Mouse (Mus musculus) midbrain, embryonic 11.5 days (tissue): Measurements from ENCODE around the gene Gli1. TPM values are rescaled to one million over a fixed set of nuclear protein-coding genes. Genes with fewer than 3 reads are reported as not detected.

Source experiments
- ATAC-seq: fragments of 200-750 bp; cut with Nextera tagmentation; 2 replicates; pipeline ENCODE4 v1.8.0; 2017; ENCODE audit warnings: moderate TSS enrichment, moderate library complexity; ENCODE audit not compliant: low FRiP score
- DNase-seq: peaks from one replicate; pipeline ENCODE4 v3.0.0; 2015; ENCODE audit warnings: low spot score; ENCODE audit errors: missing footprints
- H3K27ac ChIP-seq: fragments of 300-500 bp; sonication (generic); 2 replicates; pipeline ENCODE4 v1.5.1; 2014; ENCODE audit warnings: low read depth, low read length
- H3K27me3 ChIP-seq: fragments of 300-500 bp; sonication (generic); 2 replicates; pipeline ENCODE4 v1.6.1; 2014; ENCODE audit warnings: mild to moderate bottlenecking, low read length, moderate library complexity, mixed read lengths; ENCODE audit not compliant: control insufficient read depth, insufficient read depth
- H3K36me3 ChIP-seq: fragments of 300-500 bp; sonication (generic); 2 replicates; pipeline ENCODE4 v1.6.1; 2014; ENCODE audit warnings: mild to moderate bottlenecking, low read length, moderate library complexity, mixed read lengths; ENCODE audit not compliant: control insufficient read depth, insufficient read depth
- H3K4me1 ChIP-seq: fragments of 300-500 bp; sonication (generic); 2 replicates; pipeline ENCODE4 v1.6.1; 2014; ENCODE audit warnings: low read length; ENCODE audit not compliant: control insufficient read depth, insufficient read depth
- H3K4me2 ChIP-seq: fragments of 300-500 bp; sonication (generic); 2 replicates; pipeline ENCODE4 v1.6.1; 2014; ENCODE audit warnings: mild to moderate bottlenecking, moderate library complexity
- H3K4me3 ChIP-seq: fragments of 300-500 bp; sonication (generic); 2 replicates; pipeline ENCODE4 v1.5.1; 2014; ENCODE audit warnings: low read depth, low read length
- H3K9ac ChIP-seq: fragments of 300-500 bp; sonication (generic); 2 replicates; pipeline ENCODE4 v1.6.1; 2014; ENCODE audit warnings: low read length
- H3K9me3 ChIP-seq: fragments of 300-500 bp; sonication (generic); 2 replicates; pipeline ENCODE4 v1.6.1; 2016; ENCODE audit warnings: low read length; ENCODE audit not compliant: control insufficient read depth
- WGBS: fragments of 180-500 bp; shearing (Covaris S2); extraction: QIAGEN DNeasy Blood & Tissue Kit; methylation state at CpG from one replicate; pipeline ENCODE4 v1.1.7; 2014; 5-methylcytosine and 5-hydroxymethylcytosine counted together
- polyA plus RNA-seq: library from polyadenylated mRNA; unstranded; fragments of >200 nt; fragmentation: Nextera tagmentation; extraction: Ambion mirVana; gene quantifications from 2 replicates; pipeline ENCODE4 v1.2.1, GENCODE M21; 2014

The Gli1 gene
- polyA plus RNA-seq, 1 experiment from 2014 or later: 4.1 TPM

DNA sequence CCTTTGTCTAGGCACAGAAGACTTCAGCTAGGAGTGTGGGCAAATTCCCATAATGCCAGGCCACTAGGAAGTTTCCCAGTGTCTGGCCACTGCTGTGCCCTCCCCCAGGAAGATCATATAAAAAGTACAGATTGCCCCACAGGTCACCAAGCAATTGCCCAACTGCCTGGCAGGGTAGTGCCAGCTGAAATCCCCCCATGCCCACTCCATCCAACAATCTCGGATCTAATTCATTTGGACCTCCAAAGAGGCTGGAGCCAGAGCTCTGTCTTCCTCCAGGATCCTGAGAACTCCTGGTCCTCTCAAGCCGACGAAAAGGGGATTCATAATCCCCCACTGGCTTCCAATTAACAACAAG lies 53.9 kb downstream of the Gli1 start:
- Histone ChIP-seq H3K36me3 (peaks cover 18% of the 10 kb centered on the region), H3K9me3 (no peaks in the 10 kb centered on the region), H3K4me2 (peak overlapping the region; percentile 93), H3K27me3 (no peaks in the 10 kb centered on the region), H3K4me1 (peaks cover 45% of the 10 kb centered on the region), H3K4me3 (peak overlapping the region; percentile 64), H3K27ac (peak overlapping the region; percentile 97), H3K9ac (peak overlapping the region; percentile 85)
- WGBS: 2% methylated on average over 3 of the region's 3 CpGs
- ATAC-seq: no peak
- no peak for DNase-seq

DNA sequence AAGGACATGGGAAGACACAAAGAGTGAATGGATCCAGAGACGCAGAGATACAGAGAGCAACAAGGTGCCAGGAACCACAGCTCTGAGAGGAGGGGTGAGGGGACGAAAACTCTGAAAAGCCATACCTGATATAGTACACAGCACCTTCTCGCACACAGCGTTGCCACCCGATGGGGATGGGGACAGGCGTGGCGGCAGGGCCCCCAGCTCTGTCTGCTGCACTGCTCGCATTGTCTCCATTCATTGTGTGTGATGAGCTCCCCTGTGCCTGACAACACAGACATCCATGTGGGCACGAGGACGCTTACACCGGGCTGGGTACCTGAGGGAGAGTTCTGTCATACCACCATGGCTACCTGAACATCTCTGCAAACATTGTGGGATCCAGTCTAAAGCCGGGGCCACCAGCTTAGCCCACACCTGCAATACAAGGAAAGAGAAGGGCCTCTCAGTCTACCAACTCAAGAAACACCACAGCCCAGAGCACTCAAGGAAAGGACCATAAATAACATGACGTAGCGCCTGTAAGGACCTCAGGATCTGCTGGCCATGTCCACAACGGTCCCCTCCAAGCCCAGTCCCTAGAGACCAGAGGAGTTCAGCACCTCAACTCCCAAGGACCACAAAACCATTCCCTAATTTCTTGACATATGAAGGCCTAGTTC lies 54.4 kb downstream of the Gli1 start:
- Histone ChIP-seq H3K27ac (peak overlapping the region; percentile 97; the same call in 1 of the 2 replicates), H3K4me3 (peak overlapping the region; percentile 64), H3K27me3 (no peaks in the 10 kb centered on the region), H3K9ac (peak overlapping the region; percentile 85), H3K4me2 (peak overlapping the region; percentile 93), H3K4me1 (peaks cover 43% of the 10 kb centered on the region), H3K36me3 (peaks cover 23% of the 10 kb centered on the region), H3K9me3 (no peaks in the 10 kb centered on the region)
- DNase-seq (no peak), ATAC-seq (no peak)
- WGBS: 76% methylated on average over 15 of the region's 15 CpGs

DNA sequence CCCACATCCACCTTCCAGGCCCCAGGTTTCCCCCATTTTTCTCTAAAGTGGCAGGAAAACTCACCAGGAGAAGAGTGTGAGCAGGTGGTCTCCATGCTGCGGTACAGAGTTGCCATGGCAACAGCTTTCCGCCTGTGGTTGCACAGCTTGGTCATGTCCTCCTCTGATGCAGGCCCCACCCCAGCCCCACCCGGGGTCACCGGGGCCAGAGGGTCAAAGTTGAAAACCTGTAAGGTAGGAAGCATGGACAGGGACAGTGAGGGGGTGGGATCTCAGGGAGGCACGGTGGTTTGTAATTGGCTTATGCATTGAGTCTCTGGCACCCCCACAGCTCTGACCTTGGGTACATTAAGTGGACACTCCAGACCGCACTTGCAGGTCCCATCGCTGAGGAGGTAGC lies 55.0 kb downstream of the Gli1 start:
- WGBS: 52% methylated on average over 7 of the region's 7 CpGs
- H3K27ac ChIP-seq: no peak overlapping the region; the same call in 1 of the 2 replicates
- H3K9ac ChIP-seq: peak overlapping the region; percentile 85; the same call in 1 of the 2 replicates
- peak overlapping the region; percentile 64; the same call in 1 of the 2 replicates for H3K4me3 ChIP-seq
- H3K4me2 ChIP-seq: peak overlapping the region; percentile 93
- no peak for DNase-seq
- ATAC-seq: no peak
- H3K27me3 ChIP-seq: no peaks in the 10 kb centered on the region
- no peaks in the 10 kb centered on the region for H3K9me3 ChIP-seq
- H3K36me3 ChIP-seq: peaks cover 27% of the 10 kb centered on the region
- H3K4me1 ChIP-seq: peaks cover 36% of the 10 kb centered on the region

DNA sequence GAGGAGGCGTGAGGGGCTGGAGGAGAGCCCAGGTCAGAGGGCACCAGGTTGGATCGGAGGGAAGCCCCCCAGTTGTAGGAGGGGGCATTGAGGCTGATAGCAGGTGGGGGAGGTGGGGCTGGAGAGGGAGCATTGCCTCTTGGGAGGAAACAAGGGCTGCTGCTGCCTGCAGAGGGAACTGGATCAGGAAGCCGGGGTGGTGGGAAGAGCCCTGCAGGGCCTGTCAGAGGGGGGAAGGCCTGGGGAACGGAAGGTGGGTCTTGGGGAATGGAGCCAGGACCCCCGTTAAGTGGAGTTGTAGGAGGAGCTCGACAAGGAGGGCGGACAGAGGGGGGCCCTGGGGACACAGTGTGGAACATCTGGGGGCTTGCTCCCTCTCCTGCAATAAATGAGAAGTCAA lies 55.6 kb downstream of the Gli1 start:
- no peak for ATAC-seq
- DNase-seq: no peak
- Histone ChIP-seq H3K27ac (no peak overlapping the region), H3K4me3 (no peak overlapping the region), H3K4me1 (peaks cover 32% of the 10 kb centered on the region), H3K9me3 (no peaks in the 10 kb centered on the region), H3K9ac (peak overlapping the region; percentile 27; the same call in 1 of the 2 replicates), H3K4me2 (peak overlapping the region; percentile 93; the same call in 1 of the 2 replicates), H3K36me3 (peaks cover 32% of the 10 kb centered on the region), H3K27me3 (no peaks in the 10 kb centered on the region)
- 85% methylated on average over 7 of the region's 7 CpGs for WGBS

DNA sequence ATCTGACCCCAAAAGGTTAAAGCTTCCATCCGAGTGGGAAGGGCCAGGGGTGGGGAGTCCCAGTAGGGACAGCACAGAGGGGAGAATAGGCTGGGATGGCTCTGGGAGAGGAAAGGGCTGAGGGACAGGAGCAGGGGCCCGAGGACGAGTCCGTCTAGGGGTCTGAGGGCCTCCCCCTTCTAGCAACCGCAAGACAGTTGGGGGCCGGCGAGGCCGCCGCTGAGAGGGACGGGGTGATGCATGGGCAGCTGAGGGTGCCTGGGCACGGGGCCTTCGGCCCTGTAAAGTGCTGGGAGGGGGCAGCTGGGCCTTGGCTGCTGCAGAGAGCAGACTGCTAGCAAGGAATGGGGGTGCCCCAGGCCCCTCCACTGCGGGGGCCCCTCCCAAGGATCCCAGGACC lies 56.1 kb downstream of the Gli1 start:
- ATAC-seq (no peak), DNase-seq (no peak)
- Histone ChIP-seq H3K4me2 (no peak overlapping the region), H3K9ac (no peak overlapping the region), H3K4me3 (no peak overlapping the region), H3K36me3 (peaks cover 32% of the 10 kb centered on the region), H3K27ac (no peak overlapping the region), H3K4me1 (peaks cover 32% of the 10 kb centered on the region), H3K27me3 (no peaks in the 10 kb centered on the region), H3K9me3 (no peaks in the 10 kb centered on the region)
- 75% methylated on average over 13 of the region's 13 CpGs for WGBS

DNA sequence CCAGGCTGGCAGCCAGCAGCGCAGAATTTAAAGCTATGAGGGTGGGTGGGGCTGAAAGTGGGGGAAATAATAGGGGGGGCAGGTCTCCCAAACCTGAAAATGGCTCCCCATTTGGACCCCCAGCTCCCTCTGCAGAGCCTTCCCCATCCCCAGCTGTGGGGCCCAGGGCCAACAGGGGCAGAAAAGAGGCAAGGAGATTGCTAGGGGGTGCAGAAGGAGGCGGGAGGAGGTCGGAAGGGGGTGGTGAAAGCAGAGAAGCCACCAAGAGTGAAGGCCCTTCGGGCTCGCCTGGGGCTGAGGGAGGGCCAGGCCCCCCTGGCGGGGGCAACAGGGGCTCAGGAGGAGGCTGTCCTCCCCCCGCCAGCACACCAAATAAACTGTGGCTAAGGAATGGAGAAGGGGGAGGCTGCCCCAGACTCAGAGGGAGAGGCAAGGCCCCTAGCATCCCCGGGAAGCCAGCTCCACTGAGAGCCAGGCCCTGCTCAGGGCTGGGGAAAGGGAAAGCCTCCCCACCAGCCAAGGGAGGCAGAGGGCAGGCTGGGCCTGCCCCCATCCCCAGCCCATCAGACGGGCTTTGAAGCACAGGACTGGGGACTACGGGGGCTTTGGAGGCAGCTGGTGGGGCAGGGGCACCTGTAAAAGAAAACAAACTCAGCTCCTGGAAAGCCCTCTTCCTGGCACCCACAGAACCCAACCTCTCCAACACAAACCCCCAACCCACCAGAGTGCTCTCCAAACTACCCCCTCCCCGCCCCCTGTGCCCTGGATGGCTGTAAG lies 56.9 kb downstream of the Gli1 start:
- H3K27ac ChIP-seq: no peak overlapping the region
- no peaks in the 10 kb centered on the region for H3K9me3 ChIP-seq
- 65% methylated on average over 10 of the region's 11 CpGs for WGBS
- H3K4me2 ChIP-seq: no peak overlapping the region
- H3K4me1 ChIP-seq: peaks cover 32% of the 10 kb centered on the region
- H3K36me3 ChIP-seq: peaks cover 32% of the 10 kb centered on the region
- no peaks in the 10 kb centered on the region for H3K27me3 ChIP-seq
- H3K4me3 ChIP-seq: no peak overlapping the region
- H3K9ac ChIP-seq: no peak overlapping the region
- DNase-seq (no peak), ATAC-seq (no peak)

DNA sequence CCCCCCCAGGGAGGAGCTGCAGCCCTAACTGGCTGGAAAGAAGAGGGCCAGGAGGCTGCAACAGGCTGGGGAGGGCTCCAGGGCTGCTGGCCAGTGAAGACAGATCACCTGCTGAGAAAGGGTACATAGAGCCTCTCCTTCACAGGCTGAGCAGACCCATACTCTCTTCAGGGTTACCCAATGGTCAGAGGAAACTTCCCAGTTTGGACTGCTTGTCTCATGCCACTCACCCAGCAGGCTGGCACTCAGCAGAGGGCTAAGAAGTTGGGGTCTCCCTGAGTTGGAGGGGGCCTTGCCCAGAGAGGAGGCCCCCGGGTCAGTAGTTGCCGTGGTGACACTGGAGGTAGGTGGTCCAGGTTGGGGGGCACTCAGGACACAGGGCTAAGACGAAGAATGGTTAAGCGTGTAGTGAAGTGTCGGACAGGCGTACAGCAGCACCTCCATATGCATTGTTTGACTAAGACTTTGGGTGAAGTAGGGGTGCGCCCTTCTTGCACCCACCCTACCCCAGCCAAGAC lies 57.6 kb downstream of the Gli1 start:
- Histone ChIP-seq H3K9me3 (no peaks in the 10 kb centered on the region), H3K4me2 (no peak overlapping the region), H3K36me3 (peaks cover 32% of the 10 kb centered on the region), H3K9ac (no peak overlapping the region), H3K27me3 (no peaks in the 10 kb centered on the region), H3K27ac (no peak overlapping the region), H3K4me3 (no peak overlapping the region), H3K4me1 (peaks cover 25% of the 10 kb centered on the region)
- 94% methylated on average over 7 of the region's 7 CpGs for WGBS
- no peak for ATAC-seq
- no peak for DNase-seq

DNA sequence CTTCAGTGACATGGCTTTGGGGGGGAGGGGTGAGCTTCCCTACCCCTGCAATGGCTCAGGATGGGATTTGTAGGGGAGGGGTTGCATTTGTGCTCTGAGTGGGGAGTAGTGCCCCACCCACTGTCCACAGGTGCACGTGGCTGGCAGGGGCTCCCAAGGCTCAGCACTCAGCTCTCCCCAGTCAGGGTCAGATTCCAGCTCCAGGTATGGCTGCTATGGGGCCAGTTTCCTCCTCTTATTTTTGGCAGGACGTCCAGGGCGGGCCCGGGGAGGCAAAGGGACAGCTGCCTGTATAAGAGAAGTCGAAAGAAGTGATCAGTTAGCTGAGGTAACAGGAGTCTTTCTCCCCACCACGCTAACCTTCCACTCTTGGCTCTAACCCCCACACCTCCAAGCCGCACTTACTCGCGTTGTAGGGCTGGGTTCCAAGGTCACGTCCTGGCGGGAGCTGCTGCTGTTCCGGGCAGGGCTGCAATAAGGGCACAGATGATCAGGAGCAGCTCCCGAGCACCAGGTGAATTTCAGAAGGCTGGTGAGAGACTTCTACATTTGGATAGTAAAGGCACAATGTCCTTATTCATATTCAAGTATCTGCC lies 59.1 kb downstream of the Gli1 start:
- Histone ChIP-seq H3K27me3 (no peaks in the 10 kb centered on the region), H3K9ac (no peak overlapping the region), H3K4me1 (peaks cover 23% of the 10 kb centered on the region), H3K27ac (no peak overlapping the region), H3K4me3 (no peak overlapping the region), H3K4me2 (no peak overlapping the region), H3K36me3 (peaks cover 40% of the 10 kb centered on the region), H3K9me3 (no peaks in the 10 kb centered on the region)
- DNase-seq: no peak
- no peak for ATAC-seq
- 89% methylated on average over 13 of the region's 13 CpGs for WGBS

DNA sequence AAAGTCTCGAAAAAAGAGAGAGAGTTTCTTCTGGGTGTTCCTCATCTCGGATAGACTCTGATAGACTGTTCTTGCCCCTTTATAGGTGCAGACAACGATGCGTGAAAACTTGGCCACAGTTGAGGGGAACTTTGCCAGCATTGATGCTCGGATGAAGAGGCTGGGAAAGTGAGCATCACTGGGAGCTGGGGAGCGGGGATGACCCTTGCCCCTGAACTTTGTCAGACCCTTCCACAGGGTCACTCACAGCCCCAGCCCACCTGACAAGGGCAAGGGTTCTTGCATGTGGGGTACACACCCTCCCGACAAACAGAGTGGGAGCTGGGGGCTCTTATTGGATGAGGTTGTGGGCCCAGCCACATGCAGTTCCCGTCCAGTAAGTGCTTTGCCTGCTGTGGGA lies 60.5 kb downstream of the Gli1 start:
- Histone ChIP-seq H3K27me3 (no peaks in the 10 kb centered on the region), H3K4me1 (peaks cover 9% of the 10 kb centered on the region), H3K4me3 (no peak overlapping the region), H3K36me3 (peaks cover 40% of the 10 kb centered on the region), H3K27ac (no peak overlapping the region), H3K9ac (no peak overlapping the region), H3K9me3 (no peaks in the 10 kb centered on the region), H3K4me2 (no peak overlapping the region)
- 91% methylated on average over 8 of the region's 8 CpGs for WGBS
- DNase-seq (no peak), ATAC-seq (no peak)
